Mouse (Mus musculus) liver, embryonic 14.5 days (tissue): ENCODE data around the gene Acaa1b. TPM values are rescaled to one million over a fixed set of nuclear protein-coding genes. Genes with fewer than 3 reads are reported as not detected.
A peak's percentile ranks its signal among the peaks of the same experiment; 100 is the strongest.

ENCODE experiments used
- ATAC-seq: fragments of 200-750 bp; cut with Nextera tagmentation; 2 replicates; pipeline ENCODE4 v1.8.0; 2017; ENCODE audit warnings: moderate number of reproducible peaks, mild to moderate bottlenecking, moderate library complexity; ENCODE audit not compliant: insufficient read depth
- DNase-seq, 3 experiments: peaks; one replicate each; pipeline ENCODE4 v3.0.0-alpha.2; 2012 to 2013; ENCODE audit warnings: low read depth in 3 of 3, low spot score in 3 of 3
- H3K27ac ChIP-seq: fragments of 300-500 bp; sonication (generic); 2 replicates; pipeline ENCODE4 v1.5.1; 2014; ENCODE audit warnings: moderate library complexity, mild to moderate bottlenecking, control low read depth, inconsistent platforms
- H3K27me3 ChIP-seq: fragments of 300-500 bp; sonication (generic); 2 replicates; pipeline ENCODE4 v1.6.1; 2014; ENCODE audit warnings: mild to moderate bottlenecking, low read length, moderate library complexity; ENCODE audit not compliant: control insufficient read depth, insufficient read depth
- H3K36me3 ChIP-seq: fragments of 300-500 bp; sonication (generic); replicated peaks from 2 replicates; pipeline ENCODE4 v1.6.1; 2014; ENCODE audit warnings: low read depth; ENCODE audit not compliant: control insufficient read depth, insufficient read depth
- H3K4me1 ChIP-seq, 2 experiments: fragments of 200-500 bp in 1 of 2; fragments of 300-500 bp in 1 of 2; sonication (generic) in 1 of 2; replicated peaks; 2 replicates each; pipeline ENCODE4 v1.6.1; 2012 to 2014; ENCODE audit warnings: antibody characterized with exemption in 1 of 2, inconsistent platforms in 1 of 2, low read length in 1 of 2; ENCODE audit not compliant: control insufficient read depth in 2 of 2, insufficient read depth in 2 of 2
- H3K4me2 ChIP-seq: fragments of 300-500 bp; sonication (generic); 2 replicates; pipeline ENCODE4 v1.6.1; 2014; ENCODE audit warnings: low read depth, mild to moderate bottlenecking, control low read depth, moderate library complexity
- H3K4me3 ChIP-seq, 2 experiments: fragments of 200-500 bp in 1 of 2; fragments of 300-500 bp in 1 of 2; sonication (generic) in 1 of 2; 2 replicates each; pipeline ENCODE4 v1.5.1; 2012 to 2014; ENCODE audit warnings: low read depth in 2 of 2, low read length in 2 of 2, mild to moderate bottlenecking in 2 of 2, control low read depth in 1 of 2, inconsistent platforms in 1 of 2, moderate library complexity in 1 of 2; ENCODE audit not compliant: insufficient read depth in 1 of 2
- H3K9ac ChIP-seq: fragments of 300-500 bp; sonication (generic); replicated peaks from 2 replicates; pipeline ENCODE4 v1.6.1; 2014; ENCODE audit warnings: mild to moderate bottlenecking, control low read depth, moderate library complexity
- H3K9me3 ChIP-seq: fragments of 300-500 bp; sonication (generic); 2 replicates; pipeline ENCODE4 v1.6.1; 2016; ENCODE audit warnings: low read length, mixed read lengths; ENCODE audit not compliant: control insufficient read depth
- CTCF ChIP-seq: IDR thresholded peaks from 2 replicates; pipeline ENCODE4 v1.5.1; 2016; ENCODE audit warnings: antibody characterized with exemption, low read depth, control low read depth
- EP300 ChIP-seq: IDR thresholded peaks from 2 replicates; pipeline ENCODE4 v1.6.1; 2016; ENCODE audit warnings: antibody characterized with exemption, low read depth
- WGBS: fragments of 180-500 bp; shearing (Covaris S2); extraction: QIAGEN DNeasy Blood & Tissue Kit; methylation state at CpG from one replicate; pipeline ENCODE4 v1.1.7; 2014; ENCODE audit not compliant: insufficient replicate concordance; 5-methylcytosine and 5-hydroxymethylcytosine counted together
- polyA plus RNA-seq, 2 experiments: library from polyadenylated mRNA; depleted of rRNA in 1 of 2; stranded (reverse) in 1 of 2; unstranded in 1 of 2; fragments of >200 nt; fragmentation: Nextera tagmentation in 1 of 2; extraction: Ambion mirVana in 1 of 2; gene quantifications; 2 replicates each; pipeline versions ENCODE4 v1.2.1 to v1.2.3; 2012 to 2014

The Acaa1b gene
- polyA plus RNA-seq, 2 experiments = 4.2 to 7.0 TPM

- no peak overlapping the region for H3K9ac ChIP-seq
- H3K27me3 ChIP-seq = no peaks in the 10 kb centered on the region
- DNase-seq (no peak), ATAC-seq (no peak)
- no peak overlapping the region for H3K4me3 ChIP-seq
- WGBS = 71% methylated on average over 6 of the region's 6 CpGs
- no peak overlapping the region for H3K4me2 ChIP-seq
- H3K4me1 ChIP-seq = peaks cover 0 to 2% of the 10 kb centered on the region in 2 experiments; a peak in 1 of 4 replicates
- H3K27ac ChIP-seq = no peak overlapping the region
- TF ChIP-seq CTCF = no peak
- TF ChIP-seq EP300 = no peak
- no peaks in the 10 kb centered on the region for H3K9me3 ChIP-seq
- no peaks in the 10 kb centered on the region for H3K36me3 ChIP-seq
Observed at GRCm38 (mm10) chr9:119165548-119165947, 8.7 kb upstream of the Acaa1b start.

- TF ChIP-seq EP300 = no peak
- TF ChIP-seq CTCF = no peak
- H3K27ac ChIP-seq = no peak overlapping the region
Observed at GRCm38 (mm10) chr9:119164743-119165142, 7.8 kb upstream of the Acaa1b start.

GRCm38 (mm10) chr9:119160689-119161088, 3.8 kb upstream of the Acaa1b start:
- Histone ChIP-seq H3K4me2 (no peak overlapping the region), H3K4me3 (no peak overlapping the region), H3K9ac (no peak overlapping the region), H3K9me3 (no peaks in the 10 kb centered on the region), H3K4me1 (peaks cover 0 to 4% of the 10 kb centered on the region in 2 experiments; a peak in 1 of 4 replicates), H3K27me3 (peaks cover 7% of the 10 kb centered on the region), H3K36me3 (no peaks in the 10 kb centered on the region), H3K27ac (no peak overlapping the region)
- ATAC-seq = no peak
- no peak for TF ChIP-seq EP300
- no peak for TF ChIP-seq CTCF
- WGBS = 76% methylated on average over 3 of the region's 3 CpGs
- no peak for DNase-seq

More at GRCm38 (mm10) chr9:119164743-119165142, 7.8 kb upstream of the Acaa1b start:
- no peaks in the 10 kb centered on the region for H3K9me3 ChIP-seq
- no peaks in the 10 kb centered on the region for H3K27me3 ChIP-seq
- no peaks in the 10 kb centered on the region for H3K36me3 ChIP-seq
- ATAC-seq (peak; percentile 55; the same call in 1 of the 2 replicates), DNase-seq (no peak)
- H3K4me1 ChIP-seq = peaks cover 0 to 2% of the 10 kb centered on the region in 2 experiments; a peak in 1 of 4 replicates
- 62% methylated on average over 7 of the region's 7 CpGs for WGBS
- no peak overlapping the region for H3K9ac ChIP-seq
- no peak overlapping the region for H3K4me3 ChIP-seq
- H3K4me2 ChIP-seq = no peak overlapping the region

DNA sequence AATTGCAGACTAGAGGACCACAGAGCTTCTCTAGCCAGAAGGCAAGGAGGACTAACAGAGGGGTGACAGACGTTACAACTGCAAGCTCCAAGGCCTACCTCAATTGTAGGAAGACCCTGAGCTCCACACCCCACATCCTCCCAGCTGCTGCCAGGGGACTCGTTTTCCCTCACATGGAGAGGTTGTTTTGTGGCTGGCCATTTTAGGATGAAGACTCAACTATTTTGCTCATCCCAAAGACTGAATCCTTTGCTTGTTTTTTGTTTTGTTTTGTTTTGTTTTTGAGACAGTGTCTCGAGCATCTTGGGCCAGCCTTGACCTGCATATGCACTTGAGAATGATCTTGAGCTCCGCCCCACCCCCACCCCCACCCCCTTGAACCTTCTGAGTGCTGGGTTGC, 2.0 kb upstream of the Acaa1b start, which contains the start of gene Gm47289:
Gene Gm47289, plus strand, starts transcription at position 301 of the 400 bp plus-strand sequence.
- Histone ChIP-seq H3K4me1 (0 out of 4 replicates have a peak, but pooled peaks cover 0 to 4% of the 10 kb centered on the region in 2 experiments), H3K9ac (no peak within 1 kb of the TSS), H3K27ac (no peak within 1 kb of the TSS), H3K27me3 (peaks cover 7% of the 10 kb centered on the region), H3K4me2 (no peak within 1 kb of the TSS), H3K4me3 (no peak within 1 kb of the TSS), H3K9me3 (no peaks in the 10 kb centered on the region), H3K36me3 (no peaks in the 10 kb centered on the region)
- ATAC-seq = no peak
- DNase-seq = no peak
- WGBS = 31% methylated on average over 4 of the region's 4 CpGs
- TF ChIP-seq EP300 (no peak), CTCF (no peak)

GRCm38 (mm10) chr9:119155826-119156225, 1.1 kb downstream of the Acaa1b start:
- Histone ChIP-seq H3K4me1 (0 out of 4 replicates have a peak, but pooled peaks cover 0 to 3% of the 10 kb centered on the region in 2 experiments), H3K9me3 (no peaks in the 10 kb centered on the region), H3K27me3 (peaks cover 7% of the 10 kb centered on the region), H3K36me3 (no peaks in the 10 kb centered on the region), H3K4me3 (no peak overlapping the region), H3K27ac (no peak overlapping the region), H3K4me2 (peak overlapping the region; percentile 50; the same call in 1 of the 2 replicates), H3K9ac (no peak overlapping the region)
- DNase-seq = no peak
- ATAC-seq = no peak
- 38% methylated on average over 7 of the region's 7 CpGs for WGBS
- TF ChIP-seq EP300 (no peak), CTCF (no peak)
